Mouse (Mus musculus): ENCODE data around the gene Olfr854.

Olfr854 gene

DNA sequence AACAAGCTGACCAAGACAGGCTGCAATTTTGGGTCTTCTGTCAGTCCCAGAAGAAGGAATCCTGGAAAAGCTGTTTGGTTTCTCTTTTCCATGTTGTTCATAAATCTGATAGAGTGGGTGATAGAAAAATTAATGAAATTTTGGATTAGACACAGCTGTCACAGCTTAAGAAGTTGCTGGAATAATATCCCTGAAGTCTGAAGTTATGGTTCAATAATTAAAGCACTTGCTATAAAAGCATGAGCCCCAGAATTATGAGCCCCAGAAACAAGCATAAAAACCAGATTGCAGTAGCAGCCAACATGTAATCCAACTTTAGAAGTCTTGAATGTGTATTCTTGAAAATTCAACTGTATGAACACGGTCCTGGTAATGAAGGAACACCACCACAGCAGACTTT lies at the start of gene Olfr854:
Gene Olfr854, minus strand, starts transcription at position 101 of the 400 bp plus-strand sequence.
- DNase-seq, result no peak

GRCm38 (mm10) chr9:19582317-19582716 lies 15.1 kb upstream of the Olfr854 start, which contains the start of gene Olfr855:
Olfr855 (plus strand) TSS chr9:19582617.
- no peak for DNase-seq

GRCm38 (mm10) chr9:19540976-19541375 lies 26.2 kb downstream of the Olfr854 start, which contains the start of gene Olfr853:
Olfr853 (minus strand) TSS chr9:19541076.
- DNase-seq, result no peak
